Mouse (Mus musculus): ENCODE data around the gene Btbd35f18. TPM values are rescaled to one million over a fixed set of nuclear protein-coding genes. Genes with fewer than 3 reads are reported as not detected.
"Not testable (repeated sequence)": the region's sequence is repeated elsewhere in the genome, so short reads cannot be mapped to it uniquely, and the experiment has no call there.

The Btbd35f18 gene
- not detected for total RNA-seq (2021)
- long read RNA-seq: 0 reads

GRCm38 (mm10) chrX:3699933-3700332 is at the start of gene Btbd35f18:
TSS of gene Btbd35f18 (plus strand) at chrX:3700233.
- not testable (repeated sequence) for DNase-seq (ENCODE audit: low spot score in 2 of 2)

Other genes starting within 250 kb of the Btbd35f18 start
- not detected for gene Btbd35f10, start 52.7 kb downstream of the Btbd35f18 start, total RNA-seq (2021)

Data from layer of hippocampus, postnatal 10 days (tissue).